Mouse (Mus musculus): ENCODE results near the gene Lrch4. TPM values are rescaled to one million over a fixed set of nuclear protein-coding genes. Genes with fewer than 3 reads are reported as not detected.
A peak's percentile ranks its signal among the peaks of the same experiment; 100 is the strongest.

Lrch4 gene
- polyA plus RNA-seq, 1 experiment: 587 TPM

- TF ChIP-seq POLR2A (IDR thresholded peaks at IDR 0.05; ENCODE audit: control insufficient read depth, extremely low read depth, insufficient read depth, low read length, poor library complexity): no peak
- TF ChIP-seq CTCF (IDR thresholded peaks at IDR 0.05; ENCODE audit: borderline replicate concordance, control insufficient read depth, extremely low read depth, insufficient read depth, low read length, poor library complexity): no peak
- 57% methylated on average over 6 of the region's 6 CpGs for WGBS
- DNase-seq: peak; percentile 48
- Histone ChIP-seq H3K27ac (ENCODE audit: control insufficient read depth, insufficient read depth, low read length) (peak overlapping the region; percentile 70), H3K4me1 (replicated peaks; ENCODE audit: control insufficient read depth, insufficient read depth, low read length) (peaks cover 49% of the 10 kb centered on the region), H3K27me3 (ENCODE audit: control insufficient read depth, insufficient read depth, low read length) (no peaks in the 10 kb centered on the region), H3K4me3 (ENCODE audit: control insufficient read depth, insufficient read depth, low read length) (no peak overlapping the region), H3K36me3 (ENCODE audit: control insufficient read depth, insufficient read depth, low read length) (peaks cover 7% of the 10 kb centered on the region; the same call in 1 of the 2 replicates)
Observed at GRCm38 (mm10) chr5:137686127-137686790, 57.3 kb downstream of the Lrch4 start.

- Histone ChIP-seq H3K27ac (ENCODE audit: control insufficient read depth, insufficient read depth, low read length) (peak overlapping the region; percentile 98), H3K4me1 (replicated peaks; ENCODE audit: control insufficient read depth, insufficient read depth, low read length) (peaks cover 44% of the 10 kb centered on the region), H3K4me3 (ENCODE audit: control insufficient read depth, insufficient read depth, low read length) (no peak overlapping the region; the same call in 1 of the 2 replicates), H3K36me3 (ENCODE audit: control insufficient read depth, insufficient read depth, low read length) (no peaks in the 10 kb centered on the region), H3K27me3 (ENCODE audit: control insufficient read depth, insufficient read depth, low read length) (no peaks in the 10 kb centered on the region)
- TF ChIP-seq POLR2A (IDR thresholded peaks at IDR 0.05; ENCODE audit: control insufficient read depth, extremely low read depth, insufficient read depth, low read length, poor library complexity) (no peak), CTCF (IDR thresholded peaks at IDR 0.05; ENCODE audit: borderline replicate concordance, control insufficient read depth, extremely low read depth, insufficient read depth, low read length, poor library complexity) (no peak)
- peak; percentile 41 for DNase-seq
- 46% methylated on average over 3 of the region's 3 CpGs for WGBS
Observed at GRCm38 (mm10) chr5:137689974-137690373, 61.1 kb downstream of the Lrch4 start.

- WGBS: 68% methylated on average over 9 of the region's 9 CpGs
- no peak for DNase-seq
- peak overlapping the region; percentile 98 for H3K27ac ChIP-seq (ENCODE audit: control insufficient read depth, insufficient read depth, low read length)
Observed at GRCm38 (mm10) chr5:137690531-137690930, 61.6 kb downstream of the Lrch4 start.

More at GRCm38 (mm10) chr5:137690531-137690930, 61.6 kb downstream of the Lrch4 start:
- Histone ChIP-seq H3K4me3 (ENCODE audit: control insufficient read depth, insufficient read depth, low read length) (peak overlapping the region; percentile 7), H3K27me3 (ENCODE audit: control insufficient read depth, insufficient read depth, low read length) (no peaks in the 10 kb centered on the region), H3K36me3 (ENCODE audit: control insufficient read depth, insufficient read depth, low read length) (no peaks in the 10 kb centered on the region), H3K4me1 (replicated peaks; ENCODE audit: control insufficient read depth, insufficient read depth, low read length) (peaks cover 43% of the 10 kb centered on the region)
- TF ChIP-seq CTCF (IDR thresholded peaks at IDR 0.05; ENCODE audit: borderline replicate concordance, control insufficient read depth, extremely low read depth, insufficient read depth, low read length, poor library complexity): no peak

Other genes with a start within 250 kb of the Lrch4 start
- 0.24 and 0.36 TPM in 2 replicates for gene Zan, start 152.1 kb upstream of the Lrch4 start, polyA plus RNA-seq (2012; rRNA removed)
- gene Pop7, start 126.6 kb upstream of the Lrch4 start, polyA plus RNA-seq (2012; rRNA removed): 65.5 and 68.7 TPM in 2 replicates
- gene Gigyf1, start 110.6 kb upstream of the Lrch4 start, polyA plus RNA-seq (2012; rRNA removed): 83.9 and 84.3 TPM in 2 replicates
- not detected in 2 replicates for gene Epo, start 95.9 kb upstream of the Lrch4 start, polyA plus RNA-seq (2012; rRNA removed)
- 1,444 and 1,492 TPM in 2 replicates for gene Gnb2, start 95.6 kb upstream of the Lrch4 start, polyA plus RNA-seq (2012; rRNA removed)
- gene Actl6b, start 75.6 kb upstream of the Lrch4 start, polyA plus RNA-seq (2012; rRNA removed): 0.20 TPM in 1 of 2 replicates, not detected in the other
- gene Tfr2, start 59.3 kb upstream of the Lrch4 start, polyA plus RNA-seq (2012; rRNA removed): 0.49 and 2.4 TPM in 2 replicates
- 252 and 273 TPM in 2 replicates for gene Mospd3, start 28.1 kb upstream of the Lrch4 start, polyA plus RNA-seq (2012; rRNA removed)
- gene Pcolce, start 15.3 kb upstream of the Lrch4 start, polyA plus RNA-seq (2012; rRNA removed): 21.9 and 29.7 TPM in 2 replicates
- gene Fbxo24, start 119 bp upstream of the Lrch4 start, polyA plus RNA-seq (2012; rRNA removed): 0.27 and 0.31 TPM in 2 replicates
- gene Gm20605, start 54 bp downstream of the Lrch4 start, polyA plus RNA-seq (2012; rRNA removed): 149 and 153 TPM in 2 replicates
- gene Sap25, start 12.2 kb downstream of the Lrch4 start, polyA plus RNA-seq (2012; rRNA removed): 576 and 646 TPM in 2 replicates
- 2.2 and 2.5 TPM in 2 replicates for gene Irs3, start 16.6 kb downstream of the Lrch4 start, polyA plus RNA-seq (2012; rRNA removed)
- 205 and 213 TPM in 2 replicates for gene Agfg2, start 55.6 kb downstream of the Lrch4 start, polyA plus RNA-seq (2012; rRNA removed)
- 97.2 and 110 TPM in 2 replicates for gene Nyap1, start 112.5 kb downstream of the Lrch4 start, polyA plus RNA-seq (2012; rRNA removed)
- gene Tsc22d4, start 116.6 kb downstream of the Lrch4 start, polyA plus RNA-seq (2012; rRNA removed): 670 and 672 TPM in 2 replicates
- 101 and 120 TPM in 2 replicates for gene Ppp1r35, start 149.7 kb downstream of the Lrch4 start, polyA plus RNA-seq (2012; rRNA removed)
- 81.9 and 87.5 TPM in 2 replicates for gene Mepce, start 158.5 kb downstream of the Lrch4 start, polyA plus RNA-seq (2012; rRNA removed)
- gene Zcwpw1, start 158.7 kb downstream of the Lrch4 start, polyA plus RNA-seq (2012; rRNA removed): 4.6 TPM in 2 replicates
- 7.2 and 13.5 TPM in 2 replicates for gene Pilra, start 207.2 kb downstream of the Lrch4 start, polyA plus RNA-seq (2012; rRNA removed)
- gene Pilrb1, start 229.0 kb downstream of the Lrch4 start, polyA plus RNA-seq (2012; rRNA removed): 9.5 and 10.1 TPM in 2 replicates
- gene Pilrb2, start 242.7 kb downstream of the Lrch4 start, polyA plus RNA-seq (2012; rRNA removed): 8.7 and 11.4 TPM in 2 replicates